Mouse (Mus musculus): Measurements from ENCODE around the gene Kcne1. TPM values are rescaled to one million over a fixed set of nuclear protein-coding genes. Genes with fewer than 3 reads are reported as not detected.

Gene Kcne1
- 10 to 100 TPM; 19.8 to 21.3 TPM for total RNA-seq (2021)

DNA sequence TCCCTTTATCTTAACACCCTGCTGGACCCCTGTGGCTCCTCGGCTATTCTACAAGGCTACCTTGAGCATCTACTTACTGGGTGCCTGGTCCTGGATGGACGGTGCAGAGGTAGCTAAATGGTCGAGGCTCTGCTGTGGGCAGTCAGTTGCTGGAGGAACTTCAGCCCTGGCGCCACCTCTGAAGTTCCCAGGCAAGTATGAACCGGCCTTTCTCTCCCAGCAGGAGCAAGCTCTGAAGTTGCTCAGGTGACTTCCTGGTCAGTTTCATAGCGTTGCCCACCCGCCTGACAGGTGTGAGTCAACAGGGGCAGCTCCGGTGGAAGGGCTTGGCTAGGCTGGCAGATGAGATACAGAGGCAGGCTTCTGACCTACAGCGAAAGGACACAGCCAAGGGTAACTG, at the start of gene Kcne1:
Gene Kcne1 (minus strand): TSS at position 240 of the 400 bp plus-strand sequence.
- intact Hi-C loops (cut with DNase I) = no loop called here
- DNase-seq = no peak

DNA sequence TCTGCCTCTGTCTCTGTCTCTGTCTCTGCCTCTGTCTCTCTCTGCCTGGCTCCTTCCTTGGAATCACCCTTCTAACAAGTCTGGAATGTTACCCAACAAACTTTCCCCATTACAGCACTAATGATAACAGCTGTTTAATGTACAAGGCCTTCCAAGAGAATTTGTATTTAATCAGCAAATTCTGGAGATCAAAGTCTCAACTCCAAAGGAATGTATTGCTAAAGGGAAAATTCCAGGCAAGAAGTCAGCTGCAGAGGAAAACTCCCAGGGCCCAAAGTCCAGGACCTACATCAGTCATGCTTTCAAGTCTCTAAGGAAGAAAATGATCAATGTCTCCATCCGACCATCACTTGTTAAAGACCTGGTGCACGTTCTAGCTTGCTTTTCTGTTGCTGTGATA, 48.6 kb upstream of the Kcne1 start:
- intact Hi-C loops (cut with DNase I) = no loop called here
- DNase-seq = no peak

DNA sequence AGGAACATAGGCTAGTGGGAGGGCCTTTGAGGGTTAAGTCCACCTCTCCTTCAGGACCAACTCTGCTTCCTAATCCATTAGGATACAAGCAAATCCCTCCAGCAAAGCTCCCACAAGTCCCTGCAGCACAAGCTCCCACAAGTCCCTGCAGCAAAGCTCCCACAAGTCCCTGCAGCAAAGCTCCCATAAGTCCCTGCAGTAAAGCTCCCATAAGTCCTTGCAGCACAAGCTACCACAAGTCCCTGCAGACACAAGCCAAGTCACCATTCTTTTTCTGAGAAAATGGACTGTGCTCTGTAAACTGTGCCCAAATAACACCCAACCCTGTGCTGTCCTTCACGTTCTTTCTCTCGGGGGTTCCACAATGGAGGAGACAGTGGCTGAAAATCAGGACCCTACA, 44.9 kb upstream of the Kcne1 start:
- no peak for DNase-seq
- intact Hi-C loops (cut with DNase I) = loop anchor here (2.0 kb wide), 1 partner anchor 19 kb away; no protein-coding TSS in a partner anchor

DNA sequence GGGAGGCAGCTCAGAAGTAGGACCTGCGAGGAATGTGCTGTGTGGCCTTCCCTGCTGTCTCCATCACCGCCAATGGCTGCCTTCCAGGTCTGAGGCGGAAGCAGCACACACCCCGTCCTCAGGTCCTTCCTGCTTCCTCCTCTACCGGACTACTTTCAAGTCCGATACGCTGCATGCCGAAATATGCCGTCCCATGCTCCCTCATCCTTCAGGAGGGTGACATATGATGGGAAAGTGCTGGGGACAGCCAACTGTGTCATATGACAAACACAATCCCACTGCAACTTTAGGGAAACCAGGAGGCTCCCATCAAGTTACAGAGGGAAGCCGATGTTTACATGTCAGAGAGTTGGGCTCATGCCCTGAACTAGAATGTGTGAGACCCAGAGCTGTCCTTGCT, 43.8 kb upstream of the Kcne1 start:
- intact Hi-C loops (cut with DNase I) = loop anchor here (2.0 kb wide), 1 partner anchor 26 kb away; no protein-coding TSS in a partner anchor
- peak; percentile 45 to 55 for DNase-seq

DNA sequence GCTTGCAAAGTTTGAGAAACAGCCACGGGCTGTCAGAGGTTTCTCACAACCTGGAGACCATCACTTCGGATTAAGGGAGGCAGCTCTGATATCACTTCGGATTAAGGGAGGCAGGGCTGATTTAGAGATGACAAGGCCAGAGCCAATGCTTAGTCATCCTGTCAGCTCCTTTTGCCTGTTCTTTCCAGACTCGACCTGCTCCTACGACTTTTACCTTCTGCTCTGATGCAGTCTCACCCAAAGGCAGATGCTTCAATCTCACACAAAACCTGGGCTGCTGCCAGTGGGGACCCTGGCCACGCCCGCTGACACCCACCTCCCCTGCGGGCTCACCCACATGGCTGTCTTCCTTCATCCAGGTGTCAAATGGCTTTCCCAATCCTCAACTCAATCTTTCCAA, 42.9 kb upstream of the Kcne1 start:
- DNase-seq = no peak
- intact Hi-C loops (cut with DNase I) = loop anchor here (2.0 kb wide), 1 partner anchor 27 kb away; no protein-coding TSS in a partner anchor

DNA sequence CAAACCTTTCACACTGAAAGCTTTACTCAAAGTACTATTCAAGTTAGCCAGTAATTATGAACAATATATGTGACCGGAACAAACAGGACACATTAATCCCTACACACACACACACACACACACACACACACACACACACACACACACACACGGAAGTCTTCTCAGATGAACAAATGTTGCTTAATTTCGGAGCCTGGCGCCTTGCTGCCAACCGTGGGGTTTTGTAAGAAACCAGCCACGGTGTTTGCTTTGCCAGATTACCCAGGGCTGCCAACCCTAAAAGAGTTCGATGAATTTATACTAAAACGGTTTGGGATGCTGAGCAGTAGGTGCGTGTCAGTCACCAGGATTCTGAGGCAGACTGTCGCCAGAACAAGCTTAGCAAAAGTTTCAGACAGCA, 41.9 kb upstream of the Kcne1 start:
- DNase-seq = no peak
- intact Hi-C loops (cut with DNase I) = no loop called here

DNA sequence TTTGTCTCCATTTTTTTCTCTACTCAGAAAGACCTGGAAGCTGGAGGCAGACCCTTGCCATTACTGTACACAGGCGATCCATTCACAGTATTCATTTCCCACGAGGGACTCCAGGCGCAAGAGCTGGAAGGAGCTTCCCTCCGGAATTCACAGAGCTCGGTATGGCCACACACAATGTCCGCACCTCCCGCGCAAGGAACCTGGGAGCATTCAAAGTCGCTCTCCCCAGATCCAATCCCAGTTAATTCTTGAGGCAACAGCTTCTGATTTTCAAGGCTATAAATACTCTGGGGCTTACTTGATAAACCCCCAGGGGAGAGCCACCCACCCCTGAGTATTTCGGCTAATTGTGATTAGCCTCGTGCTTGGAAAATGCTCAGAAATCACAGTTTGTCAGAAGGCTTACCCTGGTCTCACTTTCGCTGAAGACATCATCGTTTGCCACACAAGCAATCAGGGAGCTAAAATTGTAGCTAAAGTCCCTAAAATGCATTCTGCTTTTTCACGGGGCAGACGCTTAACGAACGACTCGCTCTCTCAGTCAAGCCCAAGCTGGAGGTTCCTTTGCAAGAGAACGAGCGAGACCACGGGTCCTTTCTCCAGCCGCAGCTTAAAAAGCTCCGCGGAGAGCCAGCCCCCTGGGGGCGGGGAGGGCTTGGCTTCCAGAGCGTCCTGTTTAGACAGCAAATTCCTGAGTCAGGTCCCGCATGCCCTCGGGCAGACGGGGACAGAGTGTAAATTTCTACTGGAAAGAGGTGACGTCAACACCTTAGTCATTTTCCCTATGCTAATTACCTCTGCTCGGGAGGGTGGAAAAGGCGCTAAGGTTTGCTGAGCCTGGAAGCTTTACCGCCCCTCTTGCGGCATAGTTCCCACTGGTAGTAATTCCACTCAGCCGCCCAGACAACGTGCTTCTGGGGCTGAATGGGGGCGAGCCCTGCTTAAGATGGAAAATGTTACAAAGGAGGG, 40.5 kb upstream of the Kcne1 start:
- peak; percentile 84 to 86 for DNase-seq
- intact Hi-C loops (cut with DNase I) = loop anchor here (2.0 kb wide), 2 partner anchors 17 to 45 kb away; no protein-coding TSS in a partner anchor

DNA sequence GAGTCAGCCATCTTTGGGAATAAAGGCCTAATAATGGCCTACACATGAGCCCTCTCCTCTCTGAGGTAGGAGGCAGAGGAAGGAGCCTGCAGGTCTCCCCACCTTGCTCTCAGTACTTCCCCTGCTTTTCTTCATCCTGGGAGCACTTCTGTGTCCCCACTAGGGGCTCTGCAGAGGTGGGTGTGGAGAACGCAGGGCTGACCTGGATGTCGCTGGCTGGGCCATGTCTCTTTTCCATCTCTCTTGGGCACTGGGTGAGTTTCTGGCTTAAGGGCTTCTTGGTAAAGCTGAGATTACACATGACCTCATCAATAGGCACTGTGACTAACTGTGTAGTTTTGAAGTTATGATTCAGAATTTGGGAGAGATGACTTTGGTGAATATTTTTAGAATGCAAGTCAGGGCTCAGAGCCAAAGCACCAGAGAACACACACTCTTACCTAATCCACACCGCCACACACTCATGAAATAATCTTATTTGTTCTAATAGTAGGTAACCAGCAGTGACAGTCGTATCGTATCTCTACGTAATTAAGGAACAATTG, 39.4 kb upstream of the Kcne1 start:
- no peak for DNase-seq
- intact Hi-C loops (cut with DNase I) = loop anchor here (2.0 kb wide), 2 partner anchors 18 to 46 kb away; no protein-coding TSS in a partner anchor

DNA sequence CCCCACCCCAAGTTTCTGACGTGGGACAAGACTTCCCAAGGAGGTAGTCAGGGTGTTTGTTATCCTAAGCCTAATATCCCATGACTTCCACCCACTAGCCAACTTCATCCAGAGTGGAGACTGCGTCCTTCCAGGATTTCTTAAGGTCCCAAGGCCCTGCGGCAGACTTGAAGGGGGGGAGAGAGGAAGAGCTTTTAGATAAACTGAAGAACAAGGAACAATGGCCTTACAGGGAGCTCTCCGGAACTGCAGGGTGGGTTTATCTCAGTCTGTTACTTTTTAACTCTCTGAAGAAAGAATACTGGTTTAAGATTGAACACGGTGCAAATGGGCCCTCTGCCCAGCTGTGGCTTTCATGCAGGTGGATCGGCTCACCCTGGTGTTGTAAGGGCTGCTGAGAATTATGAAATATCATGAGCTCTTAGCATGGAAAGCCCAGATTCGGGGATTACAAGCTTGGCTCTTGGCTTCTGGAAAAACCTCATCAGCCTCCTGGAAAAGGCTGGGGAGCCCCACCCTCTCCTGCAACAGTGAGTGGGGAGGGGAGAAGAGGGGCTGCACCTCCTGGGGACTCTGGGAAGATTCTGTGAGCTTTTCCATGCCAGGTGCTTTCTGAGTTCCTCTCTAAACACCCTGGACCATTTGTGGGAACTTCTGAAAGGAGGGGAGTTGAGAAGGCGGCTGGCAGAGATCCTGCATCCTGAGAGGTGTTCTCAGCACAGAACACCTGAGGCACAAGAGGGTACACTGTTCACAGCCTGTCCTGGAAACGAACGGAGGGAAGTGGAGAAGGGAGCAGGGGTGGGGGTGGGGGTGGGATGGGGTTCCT, 38.7 kb upstream of the Kcne1 start:
- DNase-seq = no peak

DNA sequence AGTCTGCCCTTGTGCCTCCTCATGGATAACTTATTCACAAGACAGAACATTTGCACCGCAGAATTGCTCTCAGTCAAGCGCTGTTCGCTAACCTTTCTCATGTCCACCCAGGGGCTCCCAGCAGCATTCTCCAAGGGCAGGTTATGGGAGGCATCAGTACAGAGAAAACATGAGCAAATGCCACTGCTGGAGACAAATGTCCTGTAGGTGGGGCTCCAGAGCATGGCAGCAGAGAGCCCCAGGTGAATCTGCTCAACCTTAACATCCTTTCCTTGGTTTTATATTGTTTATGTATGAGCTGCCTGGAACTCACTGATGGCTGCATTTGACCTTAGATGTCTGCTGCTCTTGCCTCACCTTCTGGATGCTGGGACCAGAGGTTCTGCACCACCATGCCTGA, 34.5 kb upstream of the Kcne1 start:
- intact Hi-C loops (cut with DNase I) = no loop called here
- no peak for DNase-seq

More for the DNA sequence above, 38.7 kb upstream of the Kcne1 start:
- intact Hi-C loops (cut with DNase I) = loop anchor here (2.0 kb wide), 2 partner anchors 19 to 47 kb away; no protein-coding TSS in a partner anchor

DNA sequence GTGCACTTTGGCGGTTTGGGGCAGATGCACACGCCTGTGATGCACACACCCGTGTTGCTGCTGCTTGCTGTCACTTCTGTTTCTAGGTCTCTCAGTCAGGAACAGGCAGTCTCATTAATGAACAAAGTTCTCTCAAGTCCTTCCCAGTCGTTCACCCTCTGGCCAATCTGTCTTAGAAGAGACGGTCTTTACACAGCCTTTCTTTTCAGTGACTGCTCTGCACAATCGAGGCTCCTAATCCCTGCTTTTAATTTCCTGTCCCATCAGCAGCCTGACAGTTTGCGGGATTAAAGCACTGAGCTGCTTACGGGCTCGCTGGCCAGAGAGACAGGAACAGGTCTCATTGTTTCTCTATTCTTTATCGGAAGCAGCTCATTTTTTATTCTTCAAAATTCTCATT, 28.4 kb upstream of the Kcne1 start:
- intact Hi-C loops (cut with DNase I) = no loop called here
- DNase-seq = no peak

DNA sequence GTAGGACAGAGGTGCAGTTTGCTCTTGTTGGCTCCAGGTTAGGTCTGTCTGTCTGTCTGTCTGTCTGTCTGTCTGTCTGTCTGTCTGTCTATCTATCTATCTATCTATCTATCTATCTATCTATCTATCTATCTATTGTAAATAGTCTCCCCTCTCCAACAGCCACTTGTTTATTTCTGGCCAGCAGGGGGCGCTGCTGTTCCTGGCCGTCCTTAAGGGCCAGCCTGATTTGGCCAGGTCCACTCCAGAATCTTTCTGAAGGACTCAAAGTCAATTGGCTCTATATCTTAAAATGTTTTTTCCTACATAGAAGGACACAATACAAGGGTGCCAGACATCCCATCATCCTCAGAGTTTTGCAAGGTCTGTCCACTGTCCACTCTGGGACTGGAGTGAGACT, 25.8 kb upstream of the Kcne1 start:
- DNase-seq = peak; percentile 81 to 90
- intact Hi-C loops (cut with DNase I) = loop anchor here (1.0 to 2.0 kb wide), 4 partner anchors 44 to 93 kb away; no protein-coding TSS in a partner anchor

DNA sequence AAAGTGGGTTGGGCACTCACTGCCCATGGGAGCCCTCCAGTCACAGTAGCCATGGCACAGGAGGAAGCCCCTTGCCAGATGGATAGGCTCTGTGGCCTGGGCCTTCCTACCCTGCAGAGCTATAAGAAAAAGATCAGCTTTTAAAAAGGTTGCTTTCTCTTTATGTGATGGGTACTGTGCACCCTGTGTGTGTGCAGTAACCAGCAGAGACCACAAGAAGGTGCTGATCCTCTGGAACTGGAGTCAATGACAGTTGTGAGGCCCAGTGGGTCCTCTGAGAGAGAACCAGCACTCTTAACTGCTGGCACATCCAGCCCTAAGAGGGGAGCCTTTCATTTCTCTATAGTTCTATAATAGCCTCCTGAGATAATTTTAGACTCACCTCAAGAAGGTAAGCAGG, 24.1 kb upstream of the Kcne1 start:
- no peak for DNase-seq
- intact Hi-C loops (cut with DNase I) = no loop called here

DNA sequence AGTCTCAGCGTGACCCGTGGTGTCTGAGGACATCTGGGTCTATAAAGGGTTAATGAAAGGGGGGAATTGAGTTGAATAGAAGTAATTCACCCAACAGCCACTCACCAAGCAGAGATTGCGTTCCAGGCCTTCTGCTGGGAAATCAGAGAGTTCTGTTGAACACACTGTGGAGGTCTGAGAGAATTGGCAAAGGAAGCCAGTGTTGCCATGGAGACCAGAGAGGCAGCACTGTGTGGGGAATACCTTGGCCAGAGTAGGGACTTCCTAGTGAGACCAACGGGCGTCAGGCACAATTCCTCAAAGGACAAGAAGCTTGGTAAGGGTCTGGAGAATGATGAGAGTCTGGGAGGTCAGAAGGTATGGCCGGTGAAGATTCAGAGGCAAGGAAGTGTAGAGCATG, 23.2 kb upstream of the Kcne1 start:
- intact Hi-C loops (cut with DNase I) = no loop called here
- DNase-seq = no peak

DNA sequence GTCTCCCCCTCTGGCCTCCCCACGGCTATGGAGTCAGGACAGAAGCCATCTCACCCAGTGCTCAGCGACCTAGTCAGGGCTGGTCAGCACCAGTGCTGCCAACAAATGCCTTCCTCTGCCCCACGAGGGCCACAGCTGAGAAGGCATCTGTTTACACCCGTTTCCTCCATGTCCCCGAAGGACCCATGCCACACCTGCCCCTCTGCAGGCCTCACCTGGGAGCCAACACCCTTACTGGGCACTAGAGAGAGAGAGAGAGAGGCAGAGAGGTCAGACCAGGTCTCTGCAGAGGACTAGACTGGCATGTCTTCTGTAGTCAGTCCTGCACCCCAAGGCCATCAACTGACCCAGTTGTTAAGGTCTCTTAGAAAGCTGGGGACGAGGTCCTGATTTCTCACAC, 21.8 kb upstream of the Kcne1 start:
- no peak for DNase-seq
- intact Hi-C loops (cut with DNase I) = no loop called here

DNA sequence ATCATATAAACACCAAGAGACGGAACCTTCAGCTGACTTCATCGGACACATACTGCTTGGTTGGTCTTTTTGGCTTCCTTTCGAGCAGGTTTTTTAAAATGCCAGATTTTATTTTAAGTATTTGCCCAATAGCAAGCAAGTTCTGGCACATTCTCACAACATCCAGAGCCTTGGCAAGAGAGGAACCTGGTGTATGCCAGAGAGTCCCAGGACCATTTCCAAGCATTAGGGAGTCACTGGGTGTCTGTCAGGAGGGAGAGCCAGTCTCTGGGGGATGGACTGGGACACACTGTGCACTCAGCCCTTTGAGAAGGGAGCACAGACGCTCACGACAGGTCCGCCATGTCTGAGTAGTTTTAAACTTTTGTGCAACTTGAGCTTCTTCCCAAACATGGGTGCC, 17.7 kb upstream of the Kcne1 start:
- peak; percentile 31 for DNase-seq

DNA sequence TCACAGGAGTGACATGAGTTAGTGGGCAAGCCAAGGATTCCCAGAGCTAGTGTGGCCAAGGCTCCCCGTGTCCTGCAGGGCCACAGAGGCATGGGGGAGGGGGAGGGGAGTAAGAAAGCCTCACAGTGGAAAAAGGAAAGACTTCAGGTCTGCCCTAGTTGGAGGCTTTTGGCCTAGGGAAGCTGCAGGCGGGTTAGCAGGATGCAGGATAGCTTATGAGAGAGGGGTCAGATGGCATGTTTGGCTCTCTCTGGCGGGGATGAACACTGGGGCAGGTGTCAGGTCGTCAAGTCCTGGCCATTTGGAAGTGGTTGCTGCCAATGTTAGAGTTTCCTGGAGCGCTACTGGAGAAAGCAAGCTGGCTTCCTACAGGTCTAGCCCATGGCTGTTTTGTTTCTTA, 12.4 kb upstream of the Kcne1 start:
- intact Hi-C loops (cut with DNase I) = no loop called here
- DNase-seq = no peak

More for the DNA sequence above, 17.7 kb upstream of the Kcne1 start:
- intact Hi-C loops (cut with DNase I) = no loop called here

DNA sequence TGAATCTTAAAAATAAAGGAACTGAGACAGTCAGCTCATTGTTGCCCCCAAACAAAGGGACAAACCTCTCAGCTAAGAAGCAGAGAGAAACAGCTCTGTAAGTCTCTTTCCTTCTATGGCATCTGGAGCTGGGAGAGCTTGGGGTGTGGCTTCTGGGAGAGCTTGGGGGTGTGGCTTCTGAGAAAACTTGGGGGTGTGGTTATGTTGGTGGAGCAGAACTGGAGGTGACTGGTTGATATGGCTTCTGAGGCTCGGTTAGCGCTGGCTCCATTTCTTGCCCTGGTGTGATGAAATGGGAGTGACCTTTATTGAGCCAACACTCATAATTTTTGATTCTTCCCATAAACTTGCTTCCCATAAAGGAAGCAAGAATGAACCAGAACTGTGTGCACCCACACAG, 10.0 kb upstream of the Kcne1 start:
- DNase-seq = no peak

DNA sequence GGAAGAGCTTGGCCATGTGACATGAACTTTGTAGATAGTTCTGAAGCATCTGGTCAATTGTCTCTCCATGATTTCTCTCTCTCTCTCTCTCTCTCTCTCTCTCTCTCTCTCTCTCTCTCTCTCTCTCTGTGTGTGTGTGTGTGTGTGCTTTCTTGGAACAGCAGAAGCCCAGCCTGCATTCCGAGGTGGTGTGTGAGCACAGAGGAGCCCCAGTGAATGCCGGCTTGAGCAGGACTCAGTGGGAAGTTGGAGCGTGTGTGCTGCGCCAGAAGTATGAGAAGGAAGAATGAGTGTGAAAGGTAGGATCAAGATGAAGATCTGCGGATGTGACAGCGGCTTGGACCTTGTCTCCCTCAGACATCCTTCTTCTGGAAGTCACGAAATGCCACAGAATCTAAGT, 6.2 kb upstream of the Kcne1 start:
- intact Hi-C loops (cut with DNase I) = no loop called here
- DNase-seq = no peak

More for the DNA sequence above, 10.0 kb upstream of the Kcne1 start:
- intact Hi-C loops (cut with DNase I) = no loop called here

DNA sequence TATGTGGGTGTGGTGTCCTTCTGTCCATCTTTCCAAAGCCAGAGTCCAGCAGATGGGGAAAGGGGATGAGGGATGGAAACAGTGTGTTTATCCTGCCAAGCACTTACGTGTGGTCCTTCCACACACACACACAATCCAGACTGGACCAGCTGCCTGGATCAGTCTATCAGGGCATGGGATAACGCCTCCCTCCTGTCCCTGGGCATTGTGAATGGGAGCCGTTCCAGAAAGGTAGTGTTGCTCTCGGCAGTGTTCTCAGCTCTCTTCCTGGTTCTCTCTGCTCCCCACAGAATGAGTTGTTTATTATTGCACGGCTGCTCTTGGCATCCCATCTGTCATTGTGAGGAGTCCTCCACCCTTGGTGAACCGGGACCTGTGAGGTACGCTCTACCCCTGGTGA, 1.4 kb upstream of the Kcne1 start:
- intact Hi-C loops (cut with DNase I) = no loop called here

DNA sequence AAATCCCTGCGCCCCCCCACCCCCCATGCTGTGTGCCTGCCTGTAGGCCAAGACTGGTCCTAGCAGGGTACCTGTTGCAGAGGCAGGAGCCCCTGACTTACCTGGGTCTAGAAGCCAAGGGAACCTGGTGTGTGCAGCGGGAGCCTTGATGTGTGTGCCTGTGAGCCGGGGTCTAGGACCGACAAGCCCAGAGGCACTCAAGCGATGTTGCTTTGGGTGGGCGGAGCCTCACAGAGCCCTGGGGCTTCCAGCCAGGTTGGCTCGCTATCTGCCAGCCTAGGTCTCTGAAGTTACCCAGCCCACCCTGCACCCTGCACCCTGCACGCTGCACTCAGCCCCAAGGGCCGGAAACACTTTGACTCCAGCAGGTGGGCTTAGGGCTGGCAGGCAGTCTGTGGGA, 534 bp downstream of the Kcne1 start:
- no peak for DNase-seq
- intact Hi-C loops (cut with DNase I) = no loop called here

More for the DNA sequence above, 1.4 kb upstream of the Kcne1 start:
- DNase-seq = no peak
